Mouse (Mus musculus) lung, postnatal 0 days (tissue): ENCODE results near the gene Eef1akmt2.

Experiments
- CTCF ChIP-seq: IDR thresholded peaks from 2 replicates; pipeline ENCODE4 v1.5.1; 2016; ENCODE audit warnings: antibody characterized with exemption, mild to moderate bottlenecking
- EP300 ChIP-seq: IDR thresholded peaks from 2 replicates; pipeline ENCODE4 v1.6.1; 2016; ENCODE audit warnings: antibody characterized with exemption, mild to moderate bottlenecking, control low read depth

DNA sequence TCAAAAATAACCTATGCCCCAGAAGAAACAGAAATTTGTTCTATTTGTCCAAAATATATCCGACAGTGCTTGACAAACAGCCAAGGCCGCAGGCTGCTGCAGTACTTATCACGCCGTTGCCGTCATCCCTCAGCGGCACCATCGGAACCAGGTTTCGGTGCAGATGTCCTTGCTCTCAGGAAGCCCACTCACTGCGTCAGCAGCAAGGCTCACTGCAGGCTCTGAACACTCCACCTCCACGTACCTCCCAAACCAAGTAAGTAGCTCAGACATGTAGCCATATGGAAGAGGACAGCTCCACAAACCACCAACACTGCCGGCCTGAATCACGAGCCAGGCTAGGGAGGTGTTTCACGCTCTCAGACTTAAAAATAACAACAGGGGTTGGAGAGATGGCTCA is 63.6 kb downstream of the Eef1akmt2 start:
- TF ChIP-seq EP300, result no peak
- TF ChIP-seq CTCF, result no peak
